Mouse (Mus musculus) adrenal gland, postnatal 0 days (tissue): Measurements from ENCODE around the gene Gm11596. TPM values are rescaled to one million over a fixed set of nuclear protein-coding genes. Genes with fewer than 3 reads are reported as not detected.

Experiments
- polyA plus RNA-seq: library from polyadenylated mRNA; unstranded; fragments of >200 nt; fragmentation: Nextera tagmentation; extraction: Ambion mirVana; gene quantifications from 2 replicates; pipeline ENCODE4 v1.2.1, GENCODE M21; 2015

Gm11596 gene
- not detected in 2 replicates for polyA plus RNA-seq

DNA sequence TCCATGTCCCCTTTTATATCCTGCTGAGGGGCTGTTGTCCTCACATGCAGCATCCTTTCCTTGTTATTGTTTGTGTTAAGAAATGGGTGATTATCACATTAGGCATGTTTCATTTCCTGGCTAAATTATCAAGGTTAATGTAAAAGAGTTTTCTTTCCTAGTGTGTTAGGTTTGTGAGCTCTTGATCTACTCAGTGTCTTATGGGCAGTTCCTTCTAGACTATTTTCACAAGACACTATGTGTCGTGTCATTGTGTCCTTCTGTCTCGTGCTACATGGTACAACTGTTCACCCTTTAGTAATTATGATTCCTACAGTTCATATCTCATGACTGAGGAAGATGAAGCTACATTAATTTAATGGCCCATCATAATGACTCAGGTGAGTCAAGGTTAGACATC lies at the start of gene Gm11596:
TSS of gene Gm11596 (minus strand) at position 101 of the 400 bp plus-strand sequence.

DNA sequence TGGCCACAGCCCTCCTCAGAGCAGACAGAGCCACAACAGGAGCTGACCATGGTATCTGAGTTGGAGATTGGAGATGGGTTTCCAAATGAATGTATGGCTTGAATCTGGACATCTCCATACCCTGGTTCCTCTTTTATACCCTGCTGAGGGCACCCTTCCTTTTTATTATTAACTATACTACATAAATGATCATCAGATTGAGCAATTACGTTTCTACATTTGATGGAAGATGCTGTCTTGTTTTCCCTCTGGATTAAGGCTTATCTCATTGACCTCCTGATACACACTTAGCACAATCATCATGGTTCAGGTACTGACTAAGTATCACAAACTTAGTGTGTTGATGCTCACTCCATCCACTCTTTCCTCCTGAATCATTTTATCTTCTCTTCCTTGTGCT lies 44.7 kb upstream of the Gm11596 start, which contains the start of gene 2300003K06Rik:
TSS of gene 2300003K06Rik (minus strand) at position 101 of the 400 bp plus-strand sequence.

DNA sequence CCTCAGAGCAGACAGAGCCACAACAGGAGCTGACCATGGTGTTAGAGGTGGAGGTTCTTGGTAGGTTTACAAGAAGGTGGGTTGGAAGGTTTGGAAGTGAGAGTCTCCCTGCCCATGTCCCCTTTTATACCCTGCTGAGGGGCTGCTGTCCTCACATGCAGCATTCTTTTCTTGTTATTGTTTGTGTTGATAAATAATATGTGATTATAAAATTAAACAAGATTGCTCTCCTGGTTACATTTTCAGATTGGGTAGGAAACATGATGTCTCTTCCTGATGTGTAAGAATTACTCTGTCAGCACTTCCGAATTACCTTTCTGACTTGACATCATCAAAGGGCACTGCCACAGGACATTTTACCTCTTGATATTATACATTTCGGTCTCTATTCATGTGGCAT lies 22.3 kb upstream of the Gm11596 start, which contains the start of gene Gm11564:
TSS of gene Gm11564 (minus strand) at position 101 of the 400 bp plus-strand sequence.

DNA sequence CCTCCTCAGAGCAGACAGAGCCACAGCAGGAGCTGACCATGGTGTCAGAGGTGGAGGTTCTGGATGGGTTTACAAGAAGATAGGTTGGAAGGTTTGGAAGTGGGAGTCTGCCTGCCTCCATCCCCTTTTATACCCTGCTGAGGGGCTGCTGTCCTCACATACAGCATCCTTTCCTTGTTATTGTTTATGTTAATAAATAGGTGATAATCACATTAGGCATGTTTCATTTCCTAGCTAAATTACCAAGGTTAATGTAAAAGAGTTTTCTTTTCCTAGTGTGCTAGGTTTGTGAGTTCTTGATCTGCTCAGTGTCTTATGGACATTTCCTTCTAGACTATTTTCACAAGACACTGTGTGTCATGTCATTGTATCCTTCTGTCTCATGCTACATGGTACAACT lies 16.5 kb upstream of the Gm11596 start, which contains the start of gene Krtap4-13:
TSS of gene Krtap4-13 (minus strand) at position 101 of the 400 bp plus-strand sequence.

GRCm38 (mm10) chr11:99804346-99804745 lies 11.1 kb upstream of the Gm11596 start, which contains the start of gene Gm11554:
Gene Gm11554, minus strand, starts transcription at chr11:99804446.

GRCm38 (mm10) chr11:99798832-99799231 lies 5.6 kb upstream of the Gm11596 start, which contains the start of gene Gm11569:
Gene Gm11569, minus strand, starts transcription at chr11:99798932.

GRCm38 (mm10) chr11:99784900-99785299 lies 8.4 kb downstream of the Gm11596 start, which contains the start of gene Krtap4-9:
Gene Krtap4-9, plus strand, starts transcription at chr11:99785200.

GRCm38 (mm10) chr11:99780604-99781003 lies 12.7 kb downstream of the Gm11596 start, which contains the start of gene Krtap4-8:
Gene Krtap4-8, minus strand, starts transcription at chr11:99780704.

GRCm38 (mm10) chr11:99772813-99773212 lies 20.5 kb downstream of the Gm11596 start, which contains the start of gene Gm11595:
Gene Gm11595, minus strand, starts transcription at chr11:99772913.

Other genes starting within 250 kb of the Gm11596 start
- gene Krtap3-3, start 242.6 kb downstream of the Gm11596 start, polyA plus RNA-seq = not detected in 2 replicates
- not detected in 2 replicates for gene Krtap3-2, start 236.6 kb downstream of the Gm11596 start, polyA plus RNA-seq
- gene Gm11939, start 234.0 kb downstream of the Gm11596 start, polyA plus RNA-seq = not detected in 2 replicates
- not detected in 2 replicates for gene Krtap3-1, start 226.8 kb downstream of the Gm11596 start, polyA plus RNA-seq
- gene Krtap1-5, start 212.5 kb downstream of the Gm11596 start, polyA plus RNA-seq = not detected in 2 replicates
- gene Krtap1-4, start 209.8 kb downstream of the Gm11596 start, polyA plus RNA-seq = not detected in 2 replicates
- not detected in 2 replicates for gene Krtap1-3, start 202.1 kb downstream of the Gm11596 start, polyA plus RNA-seq
- not detected in 2 replicates for gene Krtap9-3, start 195.4 kb downstream of the Gm11596 start, polyA plus RNA-seq
- not detected in 2 replicates for gene Gm11938, start 190.2 kb downstream of the Gm11596 start, polyA plus RNA-seq
- gene Gm11937, start 183.3 kb downstream of the Gm11596 start, polyA plus RNA-seq = not detected in 2 replicates
- not detected in 2 replicates for gene Krtap2-4, start 178.6 kb downstream of the Gm11596 start, polyA plus RNA-seq
- not detected in 2 replicates for gene Gm11562, start 173.0 kb downstream of the Gm11596 start, polyA plus RNA-seq
- gene Krtap4-1, start 165.2 kb downstream of the Gm11596 start, polyA plus RNA-seq = not detected in 2 replicates
- not detected in 2 replicates for gene Krtap4-2, start 158.4 kb downstream of the Gm11596 start, polyA plus RNA-seq
- gene Krtap4-7, start 149.4 kb downstream of the Gm11596 start, polyA plus RNA-seq = not detected in 2 replicates
- gene Gm11555, start 143.2 kb downstream of the Gm11596 start, polyA plus RNA-seq = not detected in 2 replicates
- not detected in 2 replicates for gene Gm11563, start 134.5 kb downstream of the Gm11596 start, polyA plus RNA-seq
- not detected in 2 replicates for gene Krtap4-6, start 127.5 kb downstream of the Gm11596 start, polyA plus RNA-seq
- not detected in 2 replicates for gene Gm14190, start 102.7 kb downstream of the Gm11596 start, polyA plus RNA-seq
- gene Gm14180, start 59.2 kb downstream of the Gm11596 start, polyA plus RNA-seq = not detected in 2 replicates
- not detected in 2 replicates for gene Gm11595, start 20.6 kb downstream of the Gm11596 start, polyA plus RNA-seq
- gene Krtap4-8, start 12.8 kb downstream of the Gm11596 start, polyA plus RNA-seq = not detected in 2 replicates
- gene Krtap4-9, start 8.3 kb downstream of the Gm11596 start, polyA plus RNA-seq = not detected in 2 replicates
- not detected in 2 replicates for gene Gm11569, start 5.5 kb upstream of the Gm11596 start, polyA plus RNA-seq
- gene Gm11554, start 11.0 kb upstream of the Gm11596 start, polyA plus RNA-seq = not detected in 2 replicates
- gene Krtap4-13, start 16.4 kb upstream of the Gm11596 start, polyA plus RNA-seq = not detected in 2 replicates
- not detected in 2 replicates for gene Gm11564, start 22.2 kb upstream of the Gm11596 start, polyA plus RNA-seq
- not detected in 2 replicates for gene 2300003K06Rik, start 44.6 kb upstream of the Gm11596 start, polyA plus RNA-seq
- gene Krtap4-16, start 58.1 kb upstream of the Gm11596 start, polyA plus RNA-seq = not detected in 2 replicates
- not detected in 2 replicates for gene Gm11568, start 64.5 kb upstream of the Gm11596 start, polyA plus RNA-seq
- gene Gm11559, start 71.0 kb upstream of the Gm11596 start, polyA plus RNA-seq = not detected in 2 replicates
- gene Krtap9-1, start 79.9 kb upstream of the Gm11596 start, polyA plus RNA-seq = not detected in 2 replicates
- gene Gm11567, start 85.7 kb upstream of the Gm11596 start, polyA plus RNA-seq = not detected in 2 replicates
- gene Krtap31-1, start 114.5 kb upstream of the Gm11596 start, polyA plus RNA-seq = not detected in 2 replicates
- not detected in 2 replicates for gene Gm11565, start 121.3 kb upstream of the Gm11596 start, polyA plus RNA-seq
- not detected in 2 replicates for gene Krtap31-2, start 142.8 kb upstream of the Gm11596 start, polyA plus RNA-seq
- not detected in 2 replicates for gene Krtap9-5, start 155.0 kb upstream of the Gm11596 start, polyA plus RNA-seq
- gene Krtap29-1, start 185.6 kb upstream of the Gm11596 start, polyA plus RNA-seq = not detected in 2 replicates
- gene Krtap16-1, start 193.1 kb upstream of the Gm11596 start, polyA plus RNA-seq = not detected in 2 replicates
- not detected in 2 replicates for gene Krtap17-1, start 200.5 kb upstream of the Gm11596 start, polyA plus RNA-seq
- gene Krt33a, start 222.7 kb upstream of the Gm11596 start, polyA plus RNA-seq = not detected in 2 replicates
- not detected in 2 replicates for gene Krt33b, start 236.4 kb upstream of the Gm11596 start, polyA plus RNA-seq
- not detected in 2 replicates for gene Krt34, start 248.1 kb upstream of the Gm11596 start, polyA plus RNA-seq